Mouse (Mus musculus) liver, embryonic 15.5 days (tissue): ENCODE results near the gene Nlk. TPM values are rescaled to one million over a fixed set of nuclear protein-coding genes. Genes with fewer than 3 reads are reported as not detected.
"Not testable (repeated sequence)": the region's sequence is repeated elsewhere in the genome, so short reads cannot be mapped to it uniquely, and the experiment has no call there.

ENCODE experiments used
- ATAC-seq: fragments of 200-750 bp; cut with Nextera tagmentation; 2 replicates; pipeline ENCODE4 v1.8.0; 2017; ENCODE audit warnings: moderate number of reproducible peaks, mild to moderate bottlenecking, moderate library complexity; ENCODE audit not compliant: insufficient read depth
- H3K27ac ChIP-seq: fragments of 300-500 bp; sonication (generic); replicated peaks from 2 replicates; pipeline ENCODE4 v1.5.1; 2015; ENCODE audit warnings: mild to moderate bottlenecking, inconsistent platforms
- H3K27me3 ChIP-seq: fragments of 300-500 bp; sonication (generic); 2 replicates; pipeline ENCODE4 v1.6.1; 2015; ENCODE audit warnings: mild to moderate bottlenecking, inconsistent platforms
- H3K36me3 ChIP-seq: fragments of 300-500 bp; sonication (generic); replicated peaks from 2 replicates; pipeline ENCODE4 v1.6.1; 2015; ENCODE audit warnings: moderate library complexity, mild to moderate bottlenecking, inconsistent platforms
- H3K4me1 ChIP-seq: fragments of 300-500 bp; sonication (generic); replicated peaks from 2 replicates; pipeline ENCODE4 v1.6.1; 2015; ENCODE audit warnings: inconsistent platforms
- H3K4me2 ChIP-seq: fragments of 300-500 bp; sonication (generic); 2 replicates; pipeline ENCODE4 v1.6.1; 2015; ENCODE audit warnings: moderate library complexity, mild to moderate bottlenecking, inconsistent platforms
- H3K4me3 ChIP-seq: fragments of 300-500 bp; sonication (generic); replicated peaks from 2 replicates; pipeline ENCODE4 v1.5.1; 2015; ENCODE audit warnings: mild to moderate bottlenecking, inconsistent platforms
- H3K9ac ChIP-seq: fragments of 300-500 bp; sonication (generic); 2 replicates; pipeline ENCODE4 v1.6.1; 2015; ENCODE audit warnings: moderate library complexity, mild to moderate bottlenecking, inconsistent platforms
- H3K9me3 ChIP-seq: fragments of 300-500 bp; sonication (generic); replicated peaks from 2 replicates; pipeline ENCODE4 v1.6.1; 2016; ENCODE audit warnings: inconsistent platforms
- WGBS: fragments of 180-500 bp; shearing (Covaris S2); methylation state at CpG from one replicate; pipeline ENCODE4 v1.1.7; 2015; ENCODE audit warnings: mixed read lengths; ENCODE audit not compliant: insufficient replicate concordance; 5-methylcytosine and 5-hydroxymethylcytosine counted together
- polyA plus RNA-seq: library from polyadenylated mRNA; unstranded; fragments of >200 nt; fragmentation: Nextera tagmentation; extraction: Ambion mirVana; gene quantifications from 2 replicates; pipeline ENCODE4 v1.2.1, GENCODE M21; 2015

Gene Nlk
- polyA plus RNA-seq, 1 experiment from 2014 or later: 4.1 TPM

- Histone ChIP-seq H3K4me3 (no peak overlapping the region), H3K9ac (no peak overlapping the region), H3K27me3 (no peaks in the 10 kb centered on the region), H3K9me3 (no peaks in the 10 kb centered on the region), H3K4me2 (no peak overlapping the region), H3K4me1 (peaks cover 6% of the 10 kb centered on the region; the same call in 1 of the 2 replicates), H3K27ac (no peak overlapping the region), H3K36me3 (no peaks in the 10 kb centered on the region)
- no peak for ATAC-seq
- WGBS: 69% methylated on average over 3 of the region's 3 CpGs
Measured at GRCm38 (mm10) chr11:78690547-78690946, 6.6 kb downstream of the Nlk start.

- 66% methylated on average over 3 of the region's 3 CpGs for WGBS
- H3K27ac ChIP-seq: no peak overlapping the region
- no peak for ATAC-seq
Measured at GRCm38 (mm10) chr11:78681058-78681457, 16.1 kb downstream of the Nlk start.

GRCm38 (mm10) chr11:78678761-78679160, 18.4 kb downstream of the Nlk start:
- H3K4me2 ChIP-seq: no peak overlapping the region
- no peak for ATAC-seq
- H3K9me3 ChIP-seq: no peaks in the 10 kb centered on the region
- no peak overlapping the region for H3K9ac ChIP-seq
- H3K4me3 ChIP-seq: no peak overlapping the region
- no peaks in the 10 kb centered on the region for H3K4me1 ChIP-seq
- H3K27me3 ChIP-seq: no peaks in the 10 kb centered on the region
- no peaks in the 10 kb centered on the region for H3K36me3 ChIP-seq
- WGBS: 59% methylated on average over 2 of the region's 2 CpGs
- no peak overlapping the region for H3K27ac ChIP-seq

More at GRCm38 (mm10) chr11:78681058-78681457, 16.1 kb downstream of the Nlk start:
- no peak overlapping the region for H3K4me3 ChIP-seq
- no peaks in the 10 kb centered on the region for H3K9me3 ChIP-seq
- H3K4me2 ChIP-seq: no peak overlapping the region
- H3K4me1 ChIP-seq: no peaks in the 10 kb centered on the region
- H3K9ac ChIP-seq: no peak overlapping the region
- no peaks in the 10 kb centered on the region for H3K27me3 ChIP-seq
- H3K36me3 ChIP-seq: no peaks in the 10 kb centered on the region

DNA sequence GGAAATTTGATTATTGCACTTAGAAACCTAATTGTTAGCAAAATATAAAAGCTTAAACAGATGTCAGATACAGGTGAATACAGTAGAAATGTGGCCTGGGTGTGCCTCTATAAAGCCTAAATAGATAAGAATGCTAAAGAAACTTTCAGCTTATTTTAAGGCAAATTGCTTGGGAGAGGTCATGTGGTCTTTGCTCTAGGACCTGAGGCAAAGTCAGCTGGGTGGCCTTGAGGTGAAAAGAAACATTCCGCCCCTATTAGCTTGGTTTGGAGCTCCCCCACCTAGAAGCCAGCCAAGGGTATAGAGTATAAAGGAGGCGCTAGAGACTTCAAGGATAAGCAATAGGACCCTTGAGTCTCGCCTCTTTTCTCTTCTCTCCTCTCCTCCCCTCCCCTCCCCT, 28.5 kb downstream of the Nlk start:
- no peak for ATAC-seq
- H3K4me3 ChIP-seq: no peak overlapping the region
- no peak overlapping the region for H3K27ac ChIP-seq
- H3K4me1 ChIP-seq: peaks cover 5% of the 10 kb centered on the region; the same call in 1 of the 2 replicates
- no peak overlapping the region for H3K4me2 ChIP-seq
- no peak overlapping the region for H3K9ac ChIP-seq
- 66% methylated on average over 3 of the region's 3 CpGs for WGBS
- H3K9me3 ChIP-seq: no peaks in the 10 kb centered on the region
- H3K27me3 ChIP-seq: no peaks in the 10 kb centered on the region
- no peaks in the 10 kb centered on the region for H3K36me3 ChIP-seq

DNA sequence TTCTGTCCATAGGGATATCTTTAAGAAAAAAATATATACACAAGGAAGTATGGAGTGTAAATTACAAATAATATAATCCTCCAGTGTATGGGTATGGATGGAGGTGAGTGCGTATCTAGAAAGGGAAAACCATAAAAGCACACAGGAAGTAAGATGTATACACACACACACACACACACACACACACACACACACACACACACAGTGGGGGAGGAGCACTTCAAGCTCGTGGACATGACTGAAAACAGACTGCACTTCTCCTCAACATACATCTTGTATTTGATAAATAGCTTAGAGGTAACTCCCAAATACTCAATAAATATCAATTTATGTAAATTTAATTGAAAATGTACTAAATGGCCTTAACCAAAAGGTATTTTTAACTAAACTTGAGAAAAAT, 32.3 kb downstream of the Nlk start:
- no peak overlapping the region for H3K9ac ChIP-seq
- WGBS: 53% methylated on average over 2 of the region's 2 CpGs
- no peak overlapping the region for H3K4me2 ChIP-seq
- no peak for ATAC-seq
- no peaks in the 10 kb centered on the region for H3K36me3 ChIP-seq
- no peak overlapping the region for H3K4me3 ChIP-seq
- no peak overlapping the region for H3K27ac ChIP-seq
- H3K4me1 ChIP-seq: peaks cover 5% of the 10 kb centered on the region; the same call in 1 of the 2 replicates
- no peaks in the 10 kb centered on the region for H3K27me3 ChIP-seq
- no peaks in the 10 kb centered on the region for H3K9me3 ChIP-seq

- WGBS: 63% methylated on average over 4 of the region's 4 CpGs
- H3K4me3 ChIP-seq: no peak overlapping the region
- no peaks in the 10 kb centered on the region for H3K36me3 ChIP-seq
- H3K4me2 ChIP-seq: no peak overlapping the region
- no peak for ATAC-seq
- H3K27me3 ChIP-seq: no peaks in the 10 kb centered on the region
- H3K9ac ChIP-seq: no peak overlapping the region
- H3K27ac ChIP-seq: no peak overlapping the region
- H3K4me1 ChIP-seq: peaks cover 5% of the 10 kb centered on the region; the same call in 1 of the 2 replicates
- no peaks in the 10 kb centered on the region for H3K9me3 ChIP-seq
Measured at GRCm38 (mm10) chr11:78663916-78664315, 33.3 kb downstream of the Nlk start.

- Histone ChIP-seq H3K27ac (no peak overlapping the region), H3K36me3 (no peaks in the 10 kb centered on the region), H3K4me3 (no peak overlapping the region), H3K4me2 (no peak overlapping the region), H3K9ac (no peak overlapping the region), H3K4me1 (no peaks in the 10 kb centered on the region), H3K9me3 (no peaks in the 10 kb centered on the region), H3K27me3 (no peaks in the 10 kb centered on the region)
- WGBS: 72% methylated on average over 2 of the region's 2 CpGs
- no peak for ATAC-seq
Measured at GRCm38 (mm10) chr11:78649143-78649542, 48.0 kb downstream of the Nlk start.

DNA sequence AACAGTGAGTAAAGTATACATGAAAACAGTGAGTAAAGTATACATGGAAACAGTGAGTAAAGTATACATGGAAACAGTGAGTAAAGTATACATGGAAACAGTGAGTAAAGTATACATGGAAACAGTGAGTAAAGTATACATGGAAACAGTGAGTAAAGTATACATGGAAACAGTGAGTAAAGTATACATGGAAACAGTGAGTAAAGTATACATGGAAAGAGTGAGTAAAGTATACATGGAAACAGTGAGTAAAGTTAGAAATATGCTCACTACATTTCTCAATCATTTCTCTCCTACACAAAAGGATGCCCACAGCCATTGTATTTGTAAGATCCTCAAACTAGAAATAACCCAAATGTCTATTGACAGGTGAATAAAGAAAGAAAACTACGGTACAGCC, 48.8 kb downstream of the Nlk start:
- not testable (repeated sequence) for H3K27me3 ChIP-seq, ATAC-seq, H3K9ac ChIP-seq, H3K4me3 ChIP-seq, H3K4me1 ChIP-seq, H3K36me3 ChIP-seq, H3K9me3 ChIP-seq, H3K27ac ChIP-seq, H3K4me2 ChIP-seq
- 75% methylated on average over 1 of the region's 1 CpGs for WGBS

- Histone ChIP-seq H3K36me3 (no peaks in the 10 kb centered on the region), H3K4me1 (no peaks in the 10 kb centered on the region), H3K4me3 (no peak overlapping the region), H3K9me3 (no peaks in the 10 kb centered on the region), H3K27me3 (no peaks in the 10 kb centered on the region), H3K27ac (no peak overlapping the region), H3K4me2 (no peak overlapping the region), H3K9ac (no peak overlapping the region)
- WGBS: 79% methylated on average over 7 of the region's 7 CpGs
- ATAC-seq: no peak
Measured at GRCm38 (mm10) chr11:78643746-78644145, 53.4 kb downstream of the Nlk start.

DNA sequence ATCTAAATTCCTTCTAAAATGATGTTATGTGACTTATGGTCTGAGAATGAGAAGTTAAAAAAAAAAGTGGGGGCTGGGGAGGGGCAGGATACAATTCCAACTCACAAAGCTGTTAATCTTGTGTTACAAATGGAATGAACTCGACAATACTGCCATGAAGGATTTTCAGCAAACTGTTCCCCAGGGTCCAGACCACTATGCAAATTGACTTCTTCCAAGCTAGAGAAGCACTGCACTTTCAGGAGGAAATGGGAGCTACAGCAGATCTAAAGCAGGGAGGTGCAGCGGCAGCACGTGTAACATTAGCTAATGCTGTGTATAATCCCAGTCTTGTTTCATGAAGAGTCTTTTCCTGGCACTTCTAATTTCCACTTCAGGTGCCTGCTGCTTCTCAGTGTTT, 55.0 kb downstream of the Nlk start:
- no peak for ATAC-seq
- Histone ChIP-seq H3K9ac (no peak overlapping the region), H3K4me1 (no peaks in the 10 kb centered on the region), H3K4me3 (no peak overlapping the region), H3K27ac (no peak overlapping the region), H3K36me3 (no peaks in the 10 kb centered on the region), H3K9me3 (no peaks in the 10 kb centered on the region), H3K4me2 (no peak overlapping the region), H3K27me3 (no peaks in the 10 kb centered on the region)
- 68% methylated on average over 3 of the region's 3 CpGs for WGBS

DNA sequence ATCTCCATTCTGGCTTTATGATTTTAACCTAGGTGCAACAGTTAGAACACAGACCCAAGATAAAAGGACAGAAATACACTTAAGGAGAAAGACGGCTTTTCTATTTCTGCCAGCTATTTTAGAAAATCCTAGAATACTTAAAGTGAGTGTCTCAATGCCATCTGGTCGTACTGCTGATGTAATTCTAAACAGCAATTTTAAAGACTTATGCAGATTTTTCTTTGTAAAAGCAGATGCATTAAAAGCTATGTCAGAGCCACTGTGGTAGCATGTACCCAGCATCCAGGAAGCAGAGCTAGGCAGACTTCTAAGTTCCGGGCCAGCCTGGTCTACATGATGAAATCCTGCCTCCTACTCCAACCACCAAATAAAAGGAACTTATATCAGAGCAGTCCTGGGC, 56.1 kb downstream of the Nlk start:
- Histone ChIP-seq H3K9ac (no peak overlapping the region), H3K4me2 (no peak overlapping the region), H3K4me3 (no peak overlapping the region), H3K27ac (no peak overlapping the region), H3K9me3 (no peaks in the 10 kb centered on the region), H3K4me1 (no peaks in the 10 kb centered on the region), H3K27me3 (no peaks in the 10 kb centered on the region), H3K36me3 (no peaks in the 10 kb centered on the region; the same call in 1 of the 2 replicates)
- ATAC-seq: no peak
- WGBS: 72% methylated on average over 3 of the region's 3 CpGs

DNA sequence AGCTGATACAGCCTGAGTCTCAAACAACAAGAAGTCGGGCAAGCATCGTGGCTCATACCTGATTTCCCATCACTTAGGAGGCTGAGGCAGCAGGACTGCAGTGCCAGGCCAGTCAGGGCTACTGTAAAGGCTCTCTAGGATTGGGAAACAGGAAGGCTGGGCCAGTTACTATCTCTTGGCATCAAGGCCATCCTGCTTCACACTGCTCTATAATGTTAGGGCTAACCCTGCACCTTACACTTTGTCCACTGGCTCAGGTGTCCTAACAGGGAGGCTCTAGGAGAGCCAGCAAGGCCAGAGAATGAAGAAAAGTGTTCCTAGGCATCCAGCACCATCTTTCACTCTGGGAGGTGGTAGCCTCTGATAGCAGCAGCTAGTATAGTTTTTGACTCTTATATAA, 64.4 kb downstream of the Nlk start:
- ATAC-seq: no peak
- Histone ChIP-seq H3K4me3 (no peak overlapping the region), H3K36me3 (no peaks in the 10 kb centered on the region; the same call in 1 of the 2 replicates), H3K9me3 (no peaks in the 10 kb centered on the region), H3K4me2 (no peak overlapping the region), H3K27ac (no peak overlapping the region), H3K27me3 (no peaks in the 10 kb centered on the region), H3K4me1 (no peaks in the 10 kb centered on the region), H3K9ac (no peak overlapping the region)
- 71% methylated on average over 2 of the region's 2 CpGs for WGBS
